Mouse (Mus musculus): ENCODE data around the gene Os9.

DNA sequence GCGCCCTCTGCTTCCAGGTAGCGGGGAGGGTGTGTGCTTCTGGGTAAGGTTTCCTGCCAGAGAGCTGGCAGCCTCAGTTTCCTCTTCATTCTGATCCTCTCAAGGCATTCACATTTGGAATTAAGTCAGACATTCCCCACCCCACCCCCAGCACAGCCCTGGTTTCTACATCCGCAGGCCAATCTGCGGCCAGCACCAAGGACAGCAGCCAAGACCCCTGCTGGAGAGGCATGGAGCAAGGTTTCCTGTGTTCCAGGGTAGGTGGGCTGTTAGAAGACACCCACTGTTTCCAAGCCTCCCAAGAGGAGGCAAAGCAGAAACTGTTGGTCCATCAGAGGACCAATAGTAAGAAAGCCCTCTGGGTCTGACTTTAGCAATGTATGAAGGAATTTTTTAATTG is 66.3 kb downstream of the Os9 start:
- TF ChIP-seq CTCF (IDR thresholded peaks at IDR 0.05; ENCODE audit: extremely low read depth, insufficient read depth, low read length) (no peak), POLR2A (IDR thresholded peaks at IDR 0.05; ENCODE audit: extremely low read depth, insufficient read depth, low read length) (no peak)

All from cortical plate, adult 2 months (tissue).